In genomic region chr2:85198011-85198965, GRCm38 (mm10) we compare ENCODE assay signal across 8 mouse cellular contexts. TPM values are rescaled to one million over a fixed set of nuclear protein-coding genes. Genes with fewer than 3 reads are reported as not detected.
DNase-seq lines count a peak whose midpoint lies in the region; ATAC-seq lines count a peak whose summit lies in the region.

No protein-coding gene starts in this region.

- H3K4me3 ChIP-seq in heart, embryonic 12.5 days, result peak overlapping the region; percentile 26

- no peak for ATAC-seq in heart, embryonic 12.5 days (ENCODE audit: insufficient number of reproducible peaks, low FRiP score)
- no peak for ATAC-seq in megakaryocyte, adult 5-6 weeks (ENCODE audit: poor library complexity, severe bottlenecking)

- 5% methylated on average over 24 of the region's 24 CpGs for WGBS in heart, embryonic 12.5 days

- no peaks in the 10 kb centered on the region for H3K36me3 ChIP-seq in heart, embryonic 12.5 days

- peak overlapping the region; percentile 54 for H3K4me2 ChIP-seq in heart, embryonic 12.5 days

- H3K9me3 ChIP-seq in heart, embryonic 12.5 days (replicated peaks), result no peaks in the 10 kb centered on the region

- H3K4me1 ChIP-seq in heart, embryonic 12.5 days (replicated peaks), result peaks cover 7% of the 10 kb centered on the region; the same call in 1 of the 2 replicates

- H3K27me3 ChIP-seq in heart, embryonic 12.5 days (replicated peaks), result peaks cover 32% of the 10 kb centered on the region; the same call in 1 of the 2 replicates

- H3K9ac ChIP-seq in heart, embryonic 12.5 days, result 0 out of 2 replicates have a peak overlapping the region, but pooled peaks have one; percentile 21

- H3K27ac ChIP-seq in heart, embryonic 12.5 days (ENCODE audit: poor library complexity, severe bottlenecking), result no peak overlapping the region

- DNase-seq in adrenal gland, postnatal 10 days, result peak; percentile 28
- DNase-seq in adrenal gland, adult 8-10 months, result no peak
- DNase-seq in embryo, embryonic 10 days (ENCODE audit: low spot score), result peak; percentile 52
- peak; percentile 51 to 56 for DNase-seq in layer of hippocampus, postnatal 10 days (ENCODE audit: low spot score in 2 of 2)
- peak; percentile 50 for DNase-seq in neural tube, embryonic 10.5 days (ENCODE audit: extremely low spot score, low spot score)
- no peak for DNase-seq in thymus, postnatal 25 days

RNA-seq across cellular contexts. Expression of gene Lrrc55, which starts 1.3 kb away (rescaled TPM):
- 10 to 100 TPM; 13.8 to 14.8 TPM for total RNA-seq in adrenal gland, postnatal 10 days (2021)
- 10 to 100 TPM; 14.3 to 30.9 (median 24.9) TPM for total RNA-seq in adrenal gland, adult 8-10 months (2022)
- polyA plus RNA-seq in heart, embryonic 12.5 days (2016; fragmentation: Nextera tagmentation; extraction: Ambion mirVana), result 0.18 and 0.22 TPM in 2 replicates
- 10 to 100 TPM; 40.1 to 43.0 TPM for total RNA-seq in layer of hippocampus, postnatal 10 days (2021)
- not detected in 2 replicates for total RNA-seq in megakaryocyte, adult 5-6 weeks (2015)
- not detected in 2 replicates for total RNA-seq in megakaryocyte, adult 5-6 weeks (2017)

Comparison
In these comparisons a context has a peak if more than half of its experiments do, and no peak if none do; other contexts are left out.
1. DNase-seq: peak in adrenal gland, postnatal 10 days (single experiment), embryo, embryonic 10 days (single experiment), layer of hippocampus, postnatal 10 days (2 of 2) and neural tube, embryonic 10.5 days (single experiment); none in adrenal gland, adult 8-10 months (single experiment) and thymus, postnatal 25 days (single experiment).
2. RNA of gene Lrrc55, which starts 1.3 kb away (total RNA-seq): 40.1 to 43.0 TPM in layer of hippocampus, postnatal 10 days, 14.3 to 30.9 TPM in adrenal gland, adult 8-10 months and 13.8 to 14.8 TPM in adrenal gland, postnatal 10 days; not detected in megakaryocyte, adult 5-6 weeks; every median in the first group is over 10 times any median in the second.